Mouse (Mus musculus) left cerebral cortex, adult 11 months (tissue): ENCODE measurements at regions not wholly inside any gene's neighbourhood (a gene's known extent, or its start where the extent isn't known, plus 50 kb on each side); places are given as distances from the start of the nearest gene placed in this dataset.
"Not testable (repeated sequence)": the region's sequence is repeated elsewhere in the genome, so short reads cannot be mapped to it uniquely, and the experiment has no call there.

Source experiments
- DNase-seq: peaks from one replicate; pipeline ENCODE4 v3.0.0; 2022; ENCODE audit warnings: low spot score

GRCm38 (mm10) chr4:101366905-101367679 lies 52.0 kb upstream of the Ak4 start:
- DNase-seq: peak; percentile 51

- no peak for DNase-seq
Observed at GRCm38 (mm10) chr4:101365299-101365698, 53.8 kb upstream of the Ak4 start.

- DNase-seq: no peak
Observed at GRCm38 (mm10) chr4:101364716-101365115, 54.4 kb upstream of the Ak4 start.

GRCm38 (mm10) chr4:101363231-101363630 lies 55.8 kb upstream of the Ak4 start:
- DNase-seq: not testable (repeated sequence)

- no peak for DNase-seq
Observed at GRCm38 (mm10) chr4:101361779-101362178, 57.3 kb upstream of the Ak4 start.

GRCm38 (mm10) chr4:101360296-101360695 lies 58.8 kb upstream of the Ak4 start:
- no peak for DNase-seq

- DNase-seq: no peak
Observed at GRCm38 (mm10) chr4:101359119-101359518, 60.0 kb upstream of the Ak4 start.

- no peak for DNase-seq
Observed at GRCm38 (mm10) chr4:101358525-101358924, 60.6 kb upstream of the Ak4 start.

GRCm38 (mm10) chr4:101357923-101358322 lies 61.2 kb upstream of the Ak4 start:
- DNase-seq: no peak

GRCm38 (mm10) chr4:101356954-101357891 lies 61.9 kb upstream of the Ak4 start:
- DNase-seq: peak; percentile 41

- peak; percentile 82 for DNase-seq
Observed at GRCm38 (mm10) chr4:101356093-101356953, 62.8 kb upstream of the Ak4 start.

GRCm38 (mm10) chr4:101355431-101356092 lies 63.5 kb upstream of the Ak4 start:
- no peak for DNase-seq

- DNase-seq: no peak
Observed at GRCm38 (mm10) chr4:101354951-101355350, 64.1 kb upstream of the Ak4 start.

- no peak for DNase-seq
Observed at GRCm38 (mm10) chr4:101354086-101354855, 64.8 kb upstream of the Ak4 start.

- DNase-seq: no peak
Observed at GRCm38 (mm10) chr4:101352178-101352577, 66.9 kb upstream of the Ak4 start.

GRCm38 (mm10) chr4:101351716-101352115 lies 67.4 kb upstream of the Ak4 start:
- DNase-seq: no peak

- no peak for DNase-seq
Observed at GRCm38 (mm10) chr4:101350656-101351055, 68.4 kb upstream of the Ak4 start.

- no peak for DNase-seq
Observed at GRCm38 (mm10) chr4:101350222-101350621, 68.9 kb upstream of the Ak4 start.

GRCm38 (mm10) chr4:101349413-101349812 lies 69.7 kb upstream of the Ak4 start:
- DNase-seq: peak; percentile 48

GRCm38 (mm10) chr4:101347309-101347708 lies 71.8 kb upstream of the Ak4 start:
- DNase-seq: no peak
